Mouse (Mus musculus): ENCODE results near the gene Rnf150. TPM values are rescaled to one million over a fixed set of nuclear protein-coding genes. Genes with fewer than 3 reads are reported as not detected.
"Not testable (repeated sequence)": the region's sequence is repeated elsewhere in the genome, so short reads cannot be mapped to it uniquely, and the experiment has no call there.

The Rnf150 gene
- polyA plus RNA-seq, 2 experiments from 2014 or later = not detected

- ATAC-seq = no peak
Observed at GRCm38 (mm10) chr8:83078701-83079533, 215.8 kb downstream of the Rnf150 start.

GRCm38 (mm10) chr8:83079534-83079844, 216.3 kb downstream of the Rnf150 start:
- ATAC-seq = no peak

GRCm38 (mm10) chr8:83081266-83081665, 218.1 kb downstream of the Rnf150 start:
- no peak for ATAC-seq

GRCm38 (mm10) chr8:83081806-83082205, 218.7 kb downstream of the Rnf150 start:
- not testable (repeated sequence) for ATAC-seq

GRCm38 (mm10) chr8:83082251-83082650, 219.1 kb downstream of the Rnf150 start:
- no peak for ATAC-seq

GRCm38 (mm10) chr8:83083452-83083851, 220.3 kb downstream of the Rnf150 start:
- no peak for ATAC-seq

- no peak for ATAC-seq
Observed at GRCm38 (mm10) chr8:83085581-83085980, 222.4 kb downstream of the Rnf150 start.

- ATAC-seq = no peak
Observed at GRCm38 (mm10) chr8:83086625-83087024, 223.5 kb downstream of the Rnf150 start.

GRCm38 (mm10) chr8:83087604-83088003, 224.4 kb downstream of the Rnf150 start:
- ATAC-seq = no peak

GRCm38 (mm10) chr8:83088156-83088555, 225.0 kb downstream of the Rnf150 start:
- ATAC-seq = no peak

GRCm38 (mm10) chr8:83089336-83089986, 226.3 kb downstream of the Rnf150 start:
- no peak for ATAC-seq

GRCm38 (mm10) chr8:83090446-83090845, 227.3 kb downstream of the Rnf150 start:
- no peak for ATAC-seq

GRCm38 (mm10) chr8:83100041-83100440, 236.9 kb downstream of the Rnf150 start:
- no peak for ATAC-seq

GRCm38 (mm10) chr8:83102957-83103510, 239.9 kb downstream of the Rnf150 start:
- ATAC-seq = no peak

GRCm38 (mm10) chr8:83103968-83104367, 240.8 kb downstream of the Rnf150 start:
- ATAC-seq = no peak

- no peak for ATAC-seq
Observed at GRCm38 (mm10) chr8:83109756-83110155, 246.6 kb downstream of the Rnf150 start.

GRCm38 (mm10) chr8:83110177-83110576, 247.0 kb downstream of the Rnf150 start:
- ATAC-seq = no peak

- no peak for ATAC-seq
Observed at GRCm38 (mm10) chr8:83135086-83135485, 271.9 kb downstream of the Rnf150 start.

- no peak for ATAC-seq
Observed at GRCm38 (mm10) chr8:83140068-83140467, 276.9 kb downstream of the Rnf150 start.

- ATAC-seq = no peak
Observed at GRCm38 (mm10) chr8:83140701-83141111, 277.6 kb downstream of the Rnf150 start.
